Mouse (Mus musculus): ENCODE data around the gene Icosl. TPM values are rescaled to one million over a fixed set of nuclear protein-coding genes. Genes with fewer than 3 reads are reported as not detected.

The Icosl gene
- polyA plus RNA-seq, 1 experiment from 2014 or later: 0.81 TPM

GRCm38 (mm10) chr10:78078276-78078675 is 9.2 kb downstream of the Icosl start:
- H3K27me3 ChIP-seq (replicated peaks): no peaks in the 10 kb centered on the region
- H3K27ac ChIP-seq (replicated peaks): no peak overlapping the region
- H3K4me3 ChIP-seq (replicated peaks): no peak overlapping the region
- H3K9me3 ChIP-seq (replicated peaks): no peaks in the 10 kb centered on the region
- no peak for ATAC-seq (ENCODE audit: low FRiP score)
- 89% methylated on average over 5 of the region's 5 CpGs for WGBS
- H3K36me3 ChIP-seq: no peaks in the 10 kb centered on the region
- no peak overlapping the region for H3K4me2 ChIP-seq
- no peaks in the 10 kb centered on the region for H3K4me1 ChIP-seq
- H3K9ac ChIP-seq (replicated peaks): no peak overlapping the region

GRCm38 (mm10) chr10:78079955-78080591 is 11.0 kb downstream of the Icosl start:
- Histone ChIP-seq H3K27ac (replicated peaks) (no peak overlapping the region), H3K36me3 (no peaks in the 10 kb centered on the region), H3K27me3 (replicated peaks) (no peaks in the 10 kb centered on the region), H3K9me3 (replicated peaks) (no peaks in the 10 kb centered on the region), H3K4me1 (no peaks in the 10 kb centered on the region), H3K4me3 (replicated peaks) (no peak overlapping the region), H3K4me2 (no peak overlapping the region), H3K9ac (replicated peaks) (no peak overlapping the region)
- WGBS: 93% methylated on average over 4 of the region's 4 CpGs
- ATAC-seq (ENCODE audit: low FRiP score): no peak

- no peak overlapping the region for H3K4me3 ChIP-seq (replicated peaks)
- H3K4me2 ChIP-seq: no peak overlapping the region
- WGBS: 76% methylated on average over 1 of the region's 1 CpGs
- ATAC-seq (ENCODE audit: low FRiP score): no peak
- H3K27ac ChIP-seq (replicated peaks): no peak overlapping the region
- H3K4me1 ChIP-seq: no peaks in the 10 kb centered on the region
- no peaks in the 10 kb centered on the region for H3K9me3 ChIP-seq (replicated peaks)
- H3K27me3 ChIP-seq (replicated peaks): no peaks in the 10 kb centered on the region
- H3K36me3 ChIP-seq: no peaks in the 10 kb centered on the region
- no peak overlapping the region for H3K9ac ChIP-seq (replicated peaks)
Measured at GRCm38 (mm10) chr10:78084073-78084472, 15.0 kb downstream of the Icosl start.

- H3K27me3 ChIP-seq (replicated peaks): no peaks in the 10 kb centered on the region
- 95% methylated on average over 6 of the region's 6 CpGs for WGBS
- no peaks in the 10 kb centered on the region for H3K4me1 ChIP-seq
- H3K27ac ChIP-seq (replicated peaks): no peak overlapping the region
- no peak for ATAC-seq (ENCODE audit: low FRiP score)
- no peak overlapping the region for H3K4me2 ChIP-seq
- no peaks in the 10 kb centered on the region for H3K9me3 ChIP-seq (replicated peaks)
- H3K9ac ChIP-seq (replicated peaks): no peak overlapping the region
- H3K36me3 ChIP-seq: no peaks in the 10 kb centered on the region
- no peak overlapping the region for H3K4me3 ChIP-seq (replicated peaks)
Measured at GRCm38 (mm10) chr10:78085711-78086110, 16.6 kb downstream of the Icosl start.

- Histone ChIP-seq H3K27me3 (replicated peaks) (no peaks in the 10 kb centered on the region), H3K4me3 (replicated peaks) (no peak overlapping the region), H3K9me3 (replicated peaks) (no peaks in the 10 kb centered on the region), H3K27ac (replicated peaks) (no peak overlapping the region), H3K36me3 (no peaks in the 10 kb centered on the region), H3K4me2 (no peak overlapping the region), H3K4me1 (no peaks in the 10 kb centered on the region), H3K9ac (replicated peaks) (no peak overlapping the region)
- ATAC-seq (ENCODE audit: low FRiP score): no peak
- 88% methylated on average over 10 of the region's 10 CpGs for WGBS
Measured at GRCm38 (mm10) chr10:78086444-78087061, 17.5 kb downstream of the Icosl start.

- no peak overlapping the region for H3K4me2 ChIP-seq
- ATAC-seq (ENCODE audit: low FRiP score): no peak
- no peak overlapping the region for H3K4me3 ChIP-seq (replicated peaks)
- H3K36me3 ChIP-seq: no peaks in the 10 kb centered on the region
- H3K27ac ChIP-seq (replicated peaks): no peak overlapping the region
- no peaks in the 10 kb centered on the region for H3K4me1 ChIP-seq
- WGBS: 92% methylated on average over 6 of the region's 6 CpGs
- H3K9ac ChIP-seq (replicated peaks): no peak overlapping the region
- no peaks in the 10 kb centered on the region for H3K9me3 ChIP-seq (replicated peaks)
- H3K27me3 ChIP-seq (replicated peaks): no peaks in the 10 kb centered on the region
Measured at GRCm38 (mm10) chr10:78087101-78087511, 18.0 kb downstream of the Icosl start.

GRCm38 (mm10) chr10:78090246-78090645 is 21.1 kb downstream of the Icosl start:
- H3K4me2 ChIP-seq: no peak overlapping the region
- WGBS: 69% methylated on average over 6 of the region's 6 CpGs
- no peak overlapping the region for H3K9ac ChIP-seq (replicated peaks)
- no peaks in the 10 kb centered on the region for H3K9me3 ChIP-seq (replicated peaks)
- H3K36me3 ChIP-seq: no peaks in the 10 kb centered on the region
- no peaks in the 10 kb centered on the region for H3K27me3 ChIP-seq (replicated peaks)
- no peaks in the 10 kb centered on the region for H3K4me1 ChIP-seq
- ATAC-seq (ENCODE audit: low FRiP score): no peak
- H3K4me3 ChIP-seq (replicated peaks): no peak overlapping the region
- H3K27ac ChIP-seq (replicated peaks): no peak overlapping the region

- Histone ChIP-seq H3K4me2 (no peak overlapping the region), H3K9me3 (replicated peaks) (no peaks in the 10 kb centered on the region), H3K4me1 (no peaks in the 10 kb centered on the region), H3K27ac (replicated peaks) (no peak overlapping the region), H3K4me3 (replicated peaks) (no peak overlapping the region), H3K9ac (replicated peaks) (no peak overlapping the region), H3K27me3 (replicated peaks) (no peaks in the 10 kb centered on the region), H3K36me3 (no peaks in the 10 kb centered on the region)
- WGBS: 87% methylated on average over 4 of the region's 4 CpGs
- ATAC-seq (ENCODE audit: low FRiP score): no peak
Measured at GRCm38 (mm10) chr10:78090706-78091491, 21.8 kb downstream of the Icosl start.

- no peaks in the 10 kb centered on the region for H3K27me3 ChIP-seq (replicated peaks)
- ATAC-seq (ENCODE audit: low FRiP score): no peak
- no peak overlapping the region for H3K27ac ChIP-seq (replicated peaks)
- 91% methylated on average over 23 of the region's 23 CpGs for WGBS
- H3K9me3 ChIP-seq (replicated peaks): no peaks in the 10 kb centered on the region
- H3K36me3 ChIP-seq: no peaks in the 10 kb centered on the region
- no peak overlapping the region for H3K4me3 ChIP-seq (replicated peaks)
- no peak overlapping the region for H3K9ac ChIP-seq (replicated peaks)
- no peak overlapping the region for H3K4me2 ChIP-seq
- no peaks in the 10 kb centered on the region for H3K4me1 ChIP-seq
Measured at GRCm38 (mm10) chr10:78091865-78092724, 23.0 kb downstream of the Icosl start.

- Histone ChIP-seq H3K27me3 (replicated peaks) (no peaks in the 10 kb centered on the region), H3K9me3 (replicated peaks) (no peaks in the 10 kb centered on the region), H3K36me3 (no peaks in the 10 kb centered on the region), H3K4me1 (no peaks in the 10 kb centered on the region), H3K27ac (replicated peaks) (no peak overlapping the region), H3K4me2 (no peak overlapping the region), H3K9ac (replicated peaks) (no peak overlapping the region), H3K4me3 (replicated peaks) (no peak overlapping the region)
- 82% methylated on average over 13 of the region's 13 CpGs for WGBS
- ATAC-seq (ENCODE audit: low FRiP score): no peak
Measured at GRCm38 (mm10) chr10:78092725-78093029, 23.6 kb downstream of the Icosl start.

- ATAC-seq (ENCODE audit: low FRiP score): no peak
- no peaks in the 10 kb centered on the region for H3K9me3 ChIP-seq (replicated peaks)
- H3K36me3 ChIP-seq: no peaks in the 10 kb centered on the region
Measured at GRCm38 (mm10) chr10:78095221-78095620, 26.1 kb downstream of the Icosl start.

More at GRCm38 (mm10) chr10:78095221-78095620, 26.1 kb downstream of the Icosl start:
- Histone ChIP-seq H3K9ac (replicated peaks) (no peak overlapping the region), H3K4me3 (replicated peaks) (no peak overlapping the region), H3K4me1 (no peaks in the 10 kb centered on the region), H3K27ac (replicated peaks) (no peak overlapping the region), H3K27me3 (replicated peaks) (no peaks in the 10 kb centered on the region), H3K4me2 (no peak overlapping the region)
